Mouse (Mus musculus) mesoderm, embryonic 11.5 days (tissue): ENCODE results near the gene Zbtb8os.

Source experiments
- DNase-seq: peaks from one replicate; pipeline ENCODE4 v3.0.0-alpha.2; 2012; ENCODE audit warnings: low read depth, low spot score

Zbtb8os gene

GRCm38 (mm10) chr4:129376961-129377545 lies 41.6 kb downstream of the Zbtb8os start:
- DNase-seq: peak; percentile 53

- peak; percentile 72 for DNase-seq
Observed at GRCm38 (mm10) chr4:129377601-129378390, 42.3 kb downstream of the Zbtb8os start, which contains the start of gene Zbtb8a. Gene Zbtb8a, minus strand, starts transcription at chr4:129378116.

- DNase-seq: no peak
Observed at GRCm38 (mm10) chr4:129379805-129380204, 44.3 kb downstream of the Zbtb8os start.

GRCm38 (mm10) chr4:129381148-129381547 lies 45.7 kb downstream of the Zbtb8os start:
- DNase-seq: no peak

- no peak for DNase-seq
Observed at GRCm38 (mm10) chr4:129382029-129382428, 46.5 kb downstream of the Zbtb8os start.

- DNase-seq: no peak
Observed at GRCm38 (mm10) chr4:129382488-129382887, 47.0 kb downstream of the Zbtb8os start.

- DNase-seq: no peak
Observed at GRCm38 (mm10) chr4:129383586-129383985, 48.1 kb downstream of the Zbtb8os start.

- no peak for DNase-seq
Observed at GRCm38 (mm10) chr4:129384440-129384839, 48.9 kb downstream of the Zbtb8os start.

GRCm38 (mm10) chr4:129385685-129386084 lies 50.2 kb downstream of the Zbtb8os start:
- DNase-seq: no peak

- no peak for DNase-seq
Observed at GRCm38 (mm10) chr4:129386269-129386946, 50.9 kb downstream of the Zbtb8os start.

- DNase-seq: no peak
Observed at GRCm38 (mm10) chr4:129386989-129387388, 51.5 kb downstream of the Zbtb8os start.

- no peak for DNase-seq
Observed at GRCm38 (mm10) chr4:129388404-129388803, 52.9 kb downstream of the Zbtb8os start.

- no peak for DNase-seq
Observed at GRCm38 (mm10) chr4:129390216-129390743, 54.8 kb downstream of the Zbtb8os start.

GRCm38 (mm10) chr4:129390936-129391557 lies 55.6 kb downstream of the Zbtb8os start:
- no peak for DNase-seq

GRCm38 (mm10) chr4:129394089-129394870 lies 58.8 kb downstream of the Zbtb8os start:
- DNase-seq: no peak

- DNase-seq: no peak
Observed at GRCm38 (mm10) chr4:129396960-129397359, 61.5 kb downstream of the Zbtb8os start.

GRCm38 (mm10) chr4:129399813-129400212 lies 64.3 kb downstream of the Zbtb8os start:
- no peak for DNase-seq
